Mouse (Mus musculus) frontal cortex, adult (tissue): ENCODE results near the gene Esp23.
"Not testable (repeated sequence)": the region's sequence is repeated elsewhere in the genome, so short reads cannot be mapped to it uniquely, and the experiment has no call there.

Source experiments
- ATAC-seq: cut with Nextera tagmentation; 2 replicates; pipeline ENCODE4 v1.9.2; 2017; ENCODE audit warnings: mild to moderate bottlenecking, moderate library complexity, mixed read lengths; ENCODE audit not compliant: low TSS enrichment

Gene Esp23

DNA sequence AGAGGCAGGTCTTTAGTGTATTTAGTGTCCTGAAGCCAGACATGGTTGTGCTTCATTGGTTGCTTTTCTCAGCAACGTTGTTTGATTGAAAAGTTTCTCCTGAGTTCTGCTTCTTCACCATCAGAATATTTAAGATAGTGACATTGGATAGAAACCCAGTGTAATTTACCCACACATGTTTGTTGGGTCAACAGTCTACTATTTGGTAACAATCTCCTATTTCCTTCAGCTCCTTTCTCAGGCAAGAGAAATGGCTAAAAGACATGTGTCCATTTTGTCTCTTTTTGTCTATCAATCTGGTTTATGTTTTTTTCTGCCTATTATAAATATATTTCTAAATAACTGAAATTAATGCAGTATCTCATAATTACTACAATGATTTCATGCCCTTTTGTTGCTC, at the start of gene Esp23:
Gene Esp23, minus strand, starts transcription at position 101 of the 400 bp plus-strand sequence.
- ATAC-seq, result no peak

DNA sequence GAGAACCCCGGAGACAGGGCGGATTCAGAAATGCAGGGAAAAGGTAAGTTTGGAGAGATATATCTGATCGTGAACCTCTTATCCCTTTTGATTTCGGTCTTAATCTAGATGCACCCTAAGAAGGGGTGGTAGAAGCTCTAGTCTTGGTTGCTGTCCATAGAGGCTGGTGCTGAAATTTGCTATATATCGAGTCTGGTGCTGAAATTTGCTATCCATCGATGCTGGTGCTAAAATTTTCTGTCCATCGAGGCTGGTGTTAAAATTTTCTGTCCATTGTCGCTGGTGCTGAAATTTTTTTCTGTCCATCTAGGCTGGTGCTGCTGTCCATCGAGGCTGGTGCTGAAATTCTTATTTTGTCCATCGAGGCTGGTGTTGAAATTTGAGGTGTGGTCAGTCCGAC, 30.3 kb upstream of the Esp23 start:
- not testable (repeated sequence) for ATAC-seq

DNA sequence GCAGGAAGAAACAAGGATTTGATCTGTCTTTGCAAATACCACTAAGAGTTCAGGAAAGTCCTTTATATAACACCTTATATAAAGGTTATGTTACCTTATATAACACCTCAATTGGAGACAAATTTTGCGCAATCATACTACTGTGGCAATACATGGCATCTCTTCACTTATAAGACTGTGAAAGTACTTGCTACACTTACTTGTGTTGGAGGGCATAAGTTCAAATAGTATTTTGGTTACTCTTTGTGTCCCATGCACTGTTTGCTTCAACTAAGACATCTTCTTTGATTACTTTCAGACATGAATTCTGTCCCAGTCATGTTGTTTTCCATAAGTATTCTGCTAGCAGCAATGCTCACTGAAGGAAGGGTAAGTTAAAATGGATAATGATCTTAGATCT, 18.2 kb upstream of the Esp23 start, which contains the start of gene Esp22:
Gene Esp22, plus strand, starts transcription at position 301 of the 400 bp plus-strand sequence.
- no peak for ATAC-seq

GRCm38 (mm10) chr17:39063641-39064040, 13.2 kb downstream of the Esp23 start:
- no peak for ATAC-seq

DNA sequence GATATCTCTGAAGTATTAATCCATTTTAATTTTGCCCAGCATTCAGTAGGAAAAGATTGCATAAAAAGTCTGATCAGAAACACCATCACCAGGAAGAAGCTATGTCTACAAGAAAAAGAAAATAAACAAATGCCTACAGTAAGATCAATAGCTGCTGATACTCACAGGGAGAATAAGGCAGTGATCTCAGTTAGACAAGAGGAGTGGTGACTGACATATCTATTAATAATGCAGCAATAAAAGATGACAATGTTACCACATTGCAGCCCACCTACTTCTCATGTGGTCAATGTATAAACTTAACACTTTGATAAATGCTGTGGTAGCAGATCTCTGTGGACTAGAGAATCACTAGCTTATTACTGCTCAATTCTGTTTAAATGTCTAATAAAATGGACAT, 33.6 kb downstream of the Esp23 start, which contains the start of gene Gm21903:
Gene Gm21903, minus strand, starts transcription at position 101 of the 400 bp plus-strand sequence.
- ATAC-seq, result no peak

DNA sequence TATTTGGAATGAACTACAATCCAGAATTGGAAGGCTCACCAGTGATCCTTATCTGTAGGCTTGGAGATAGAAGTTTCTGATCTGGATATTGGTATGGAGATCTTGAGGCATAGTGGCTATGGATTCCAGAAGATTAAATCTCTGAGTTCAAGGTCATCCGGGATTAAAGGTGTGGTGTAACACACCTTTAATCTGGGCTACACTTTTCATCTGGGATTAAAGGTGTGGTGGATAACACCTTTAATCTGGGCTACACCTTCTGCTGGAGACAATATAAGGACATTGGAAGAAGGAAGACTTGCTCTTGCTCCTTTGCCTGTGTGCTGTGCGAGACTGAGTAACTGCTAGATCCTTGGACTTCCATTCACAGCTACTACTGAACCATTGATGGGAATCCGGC, 40.4 kb downstream of the Esp23 start, which contains the start of gene Esp24:
Gene Esp24, plus strand, starts transcription at position 301 of the 400 bp plus-strand sequence.
- ATAC-seq, result not testable (repeated sequence)
